Mouse (Mus musculus) spleen, postnatal 10 days (tissue): ENCODE measurements around the gene 1700020L24Rik.

Source experiments
- DNase-seq, 2 experiments: peaks; one replicate each; pipeline ENCODE4 v3.0.0; 2021 to 2022; ENCODE audit warnings: low spot score in 2 of 2

The 1700020L24Rik gene

DNA sequence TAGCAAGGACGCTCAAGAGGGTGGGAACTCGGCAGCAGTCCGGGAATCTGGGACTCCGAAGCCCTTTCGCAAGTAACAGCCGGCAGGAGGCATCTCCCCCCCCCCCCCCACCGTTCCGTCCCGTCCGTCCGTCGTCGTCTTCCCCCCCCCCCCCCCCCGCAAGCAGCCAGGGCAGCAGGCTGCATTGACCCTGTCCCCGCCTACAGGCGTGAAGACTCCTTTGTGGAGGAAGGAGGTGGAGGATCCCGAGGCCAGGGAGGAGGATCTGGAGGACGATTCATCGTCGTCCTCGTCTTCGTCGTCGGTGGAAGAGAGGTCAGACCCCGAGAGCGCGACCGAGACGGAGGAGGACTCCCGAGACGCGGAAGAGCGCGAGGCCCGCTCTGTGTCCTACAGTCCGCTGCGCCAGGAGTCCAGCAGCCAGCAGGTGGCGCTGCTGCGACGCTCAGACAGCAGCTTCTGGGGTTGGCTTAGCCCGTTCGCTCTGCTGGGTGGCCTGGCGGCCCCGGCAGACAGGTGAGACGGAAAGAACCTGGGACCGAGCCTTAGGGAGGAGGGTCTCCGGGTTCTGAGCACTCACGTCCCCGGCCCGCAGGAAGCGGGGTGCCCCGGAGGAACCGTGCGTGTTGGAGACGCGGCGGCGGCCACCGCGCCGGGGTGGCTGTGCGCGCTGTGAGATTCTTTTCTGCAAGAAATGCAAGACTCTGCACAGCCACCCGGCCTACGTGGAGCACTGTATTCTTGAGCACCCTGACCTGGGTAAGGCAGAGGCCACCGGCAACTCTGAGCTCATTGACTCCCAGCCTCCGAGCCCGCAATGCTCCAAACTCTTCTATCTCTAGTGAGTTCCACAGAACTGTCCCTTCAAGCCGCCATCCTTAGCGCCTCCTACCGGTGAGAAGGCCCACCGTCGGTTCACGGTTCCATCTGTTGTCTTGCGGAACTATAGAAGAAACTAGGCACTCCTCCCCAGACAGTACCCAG is 2.9 kb downstream of the 1700020L24Rik start:
- peak; percentile 86 to 91 for DNase-seq

DNA sequence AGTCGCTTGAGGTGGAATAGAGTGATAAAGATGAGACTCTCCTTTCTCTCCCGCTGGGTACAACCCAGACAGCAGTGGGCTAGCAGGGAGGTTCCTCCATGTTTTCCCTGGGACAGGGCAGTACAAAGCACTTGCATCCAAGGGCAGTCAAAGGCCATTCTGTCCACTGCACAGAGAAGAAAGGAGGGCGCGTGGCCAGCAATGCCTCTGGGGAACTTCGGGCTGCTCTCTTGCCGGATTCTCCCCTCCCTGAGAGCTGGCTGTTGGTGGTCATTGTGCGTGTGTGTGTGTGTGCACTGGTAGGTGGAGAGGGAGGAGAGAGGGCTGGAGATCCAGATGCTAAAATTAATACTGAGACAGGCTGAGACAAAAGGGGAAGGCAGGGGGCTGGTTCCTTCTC is 3.8 kb downstream of the 1700020L24Rik start:
- no peak for DNase-seq

DNA sequence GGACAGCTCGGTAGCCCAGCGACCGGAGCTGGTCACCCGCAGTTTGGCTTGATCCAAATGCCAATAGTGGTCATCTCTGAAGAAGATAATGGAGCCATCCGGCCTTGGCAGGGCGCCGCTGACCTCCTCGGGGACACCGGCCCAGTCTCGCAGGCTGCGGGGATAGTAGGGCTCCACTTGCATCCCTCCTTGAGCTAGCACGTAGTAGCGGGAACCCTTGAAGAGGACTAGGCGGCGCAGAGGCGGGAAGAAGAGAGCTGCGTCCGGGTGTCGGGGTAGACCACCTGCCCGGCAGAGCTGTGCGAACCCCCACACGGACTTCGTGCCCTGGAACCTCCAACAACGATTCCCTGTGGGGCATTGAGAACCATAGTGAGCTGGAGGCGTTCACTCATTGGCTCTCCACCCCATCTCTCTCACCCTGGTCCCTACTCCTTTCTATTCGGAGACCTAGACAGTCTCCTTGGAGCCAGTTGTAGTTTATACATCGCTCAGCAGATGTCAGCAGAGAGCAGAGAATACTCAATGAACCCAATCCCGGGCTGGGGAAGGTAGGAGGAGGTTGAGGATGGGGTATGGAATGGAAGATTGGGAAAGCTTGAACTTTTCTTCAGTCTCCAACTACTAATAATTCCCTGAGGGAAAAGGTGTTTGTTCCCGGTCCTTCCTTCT is 5.3 kb downstream of the 1700020L24Rik start:
- DNase-seq, result peak; percentile 56 to 71

DNA sequence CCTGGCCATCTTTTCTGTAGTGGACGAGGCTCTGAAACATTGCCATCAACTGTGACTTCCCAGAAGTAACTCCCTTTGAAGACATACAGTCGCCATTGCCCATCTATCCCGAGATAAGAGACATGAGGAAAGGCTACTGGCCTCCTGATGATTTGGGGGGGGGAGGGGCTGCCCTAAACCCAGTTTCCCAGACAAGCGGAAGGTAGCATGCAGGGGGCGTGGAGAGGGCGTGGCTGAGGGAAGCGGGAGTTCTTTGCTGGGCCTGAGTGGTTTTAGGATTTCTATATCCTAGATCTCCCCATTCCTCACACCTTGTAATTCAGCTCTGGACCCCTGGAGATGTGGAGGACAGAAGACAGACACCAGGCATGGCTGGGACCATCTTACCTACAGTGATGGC is 6.3 kb downstream of the 1700020L24Rik start:
- no peak for DNase-seq

DNA sequence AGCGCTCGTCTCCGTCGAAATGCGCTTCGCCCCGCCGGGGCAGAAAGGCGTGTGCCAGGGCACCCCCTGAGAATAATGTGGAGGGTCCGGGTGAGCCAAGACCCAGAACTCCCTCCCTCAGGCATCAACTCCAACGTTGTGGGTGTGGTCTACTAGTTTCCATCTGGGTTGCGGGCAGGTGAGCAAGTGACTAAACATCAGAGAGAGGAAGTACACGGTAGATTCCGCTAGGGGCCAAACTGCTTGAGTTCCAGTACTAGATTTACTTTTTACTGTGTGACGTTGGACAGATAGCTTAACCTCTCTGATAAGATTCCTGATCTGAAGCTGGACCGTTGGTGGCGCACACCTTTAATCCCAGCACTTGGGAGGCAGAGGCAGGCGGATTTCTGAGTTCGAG is 7.5 kb downstream of the 1700020L24Rik start:
- DNase-seq, result no peak

DNA sequence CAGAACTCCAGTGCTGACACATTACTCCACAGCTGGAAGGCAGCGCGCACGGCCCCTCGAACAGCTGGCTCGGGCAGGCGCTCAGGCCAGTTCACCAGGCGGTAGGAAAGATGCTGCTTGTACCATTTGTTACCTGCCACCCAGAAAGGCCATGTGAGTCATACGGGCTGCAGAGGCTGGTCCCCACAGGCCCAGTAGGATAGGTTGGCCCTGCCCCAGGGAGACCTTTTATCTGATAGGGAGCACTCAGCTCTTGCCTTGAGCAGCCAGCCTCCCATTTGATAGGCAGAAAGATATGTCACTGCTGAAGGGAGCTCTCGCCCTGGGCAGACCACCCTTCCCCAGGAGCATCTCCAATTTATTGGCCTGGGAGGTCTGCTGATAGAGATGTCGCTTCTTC is 10.1 kb downstream of the 1700020L24Rik start:
- DNase-seq, result no peak

DNA sequence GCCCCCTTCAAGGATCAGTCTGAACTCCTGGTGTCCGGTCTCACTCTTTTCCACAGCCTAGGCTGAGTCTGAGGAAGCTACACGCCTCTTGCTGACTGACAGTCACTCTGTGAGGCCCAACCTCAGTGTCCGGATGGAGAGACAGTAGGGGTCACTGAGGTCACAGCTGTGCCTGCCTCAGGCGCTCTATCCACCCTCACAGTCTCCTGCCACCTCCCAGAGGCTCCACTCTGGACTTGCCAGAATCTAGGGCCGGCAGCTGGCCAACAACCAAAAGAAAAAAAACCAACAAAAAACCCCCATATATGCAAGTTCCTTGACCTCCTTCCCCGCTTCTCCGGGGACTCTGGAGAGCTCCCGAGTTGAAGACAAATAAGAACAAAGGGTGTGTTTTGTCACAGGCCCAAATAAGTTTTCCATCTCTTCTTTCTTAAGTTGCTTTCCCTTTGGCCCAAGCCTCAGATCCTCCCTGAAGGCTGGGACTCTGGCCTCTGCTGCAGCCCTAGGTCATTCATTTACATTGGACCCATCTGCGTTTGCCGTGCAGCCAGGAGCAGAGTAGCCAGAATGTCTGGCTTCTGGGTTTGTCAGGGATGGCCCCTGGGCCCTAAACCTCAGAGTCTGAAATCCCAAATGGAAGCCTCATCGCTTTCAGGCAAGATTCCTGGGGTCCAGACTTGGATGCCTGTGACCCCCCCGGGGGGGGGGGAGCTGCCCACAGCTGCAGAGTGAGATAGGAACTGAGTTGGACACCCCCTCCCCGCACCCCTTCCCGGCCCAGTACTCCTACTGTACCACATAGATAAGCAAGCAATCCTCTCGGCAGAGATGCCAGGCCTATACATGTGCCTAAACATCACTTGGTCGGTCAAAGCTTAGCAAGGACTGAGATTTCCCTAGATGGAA is 10.8 kb downstream of the 1700020L24Rik start:
- DNase-seq, result no peak

DNA sequence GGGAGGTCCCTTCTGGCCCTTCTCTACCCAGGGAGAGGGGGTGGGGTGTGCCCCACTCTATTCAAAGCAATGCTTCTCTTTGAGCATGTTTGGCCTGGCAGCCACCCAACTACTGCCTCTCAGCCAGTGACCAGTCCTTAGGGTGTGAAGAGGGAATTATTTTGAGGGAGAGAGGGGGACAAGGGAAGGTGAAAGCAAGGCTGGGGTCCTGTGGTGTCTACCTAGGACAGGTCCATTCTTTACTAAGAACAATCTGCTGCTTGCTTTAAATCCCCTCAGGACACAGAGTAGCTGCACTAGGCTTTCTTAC is 11.4 kb downstream of the 1700020L24Rik start:
- no peak for DNase-seq

DNA sequence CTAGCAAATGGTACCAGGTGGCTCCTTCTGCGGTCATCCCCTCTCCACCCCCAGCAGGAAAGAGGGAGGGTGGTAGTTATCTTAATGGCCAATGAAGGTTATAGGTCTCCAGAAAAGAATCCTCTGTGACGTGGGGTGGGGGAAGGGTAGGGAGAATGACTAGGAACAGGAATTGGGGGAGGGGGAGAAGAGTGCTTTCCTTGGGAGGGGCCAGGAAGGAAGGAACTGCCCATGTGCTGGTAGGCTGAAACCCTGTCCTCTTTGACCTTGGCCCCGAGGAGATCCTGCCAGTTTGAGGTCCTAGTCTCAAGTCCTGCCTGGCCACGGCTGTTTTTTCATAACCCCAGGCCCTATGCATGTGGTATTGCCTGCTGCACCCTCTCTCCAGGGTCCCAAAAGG is 11.8 kb downstream of the 1700020L24Rik start:
- no peak for DNase-seq

DNA sequence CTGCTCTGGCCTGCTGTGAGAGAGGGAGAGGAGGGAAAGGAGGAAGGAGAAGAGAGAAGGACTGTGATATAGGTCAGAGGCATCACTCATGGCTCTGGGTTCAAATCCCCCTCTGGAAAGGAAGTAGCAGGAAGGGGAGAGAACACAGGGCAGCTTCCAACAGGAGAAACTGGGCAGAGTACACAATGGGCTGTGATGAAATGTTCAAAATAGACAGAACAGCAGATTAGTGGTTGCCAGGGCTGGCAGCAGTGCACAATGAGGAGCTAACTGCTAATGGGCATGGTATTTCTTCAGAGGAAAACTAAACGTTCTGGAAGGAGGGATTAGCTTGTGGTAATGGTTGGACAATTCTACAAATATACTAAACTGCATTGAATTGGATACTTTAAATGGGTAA is 13.1 kb downstream of the 1700020L24Rik start:
- DNase-seq, result no peak

DNA sequence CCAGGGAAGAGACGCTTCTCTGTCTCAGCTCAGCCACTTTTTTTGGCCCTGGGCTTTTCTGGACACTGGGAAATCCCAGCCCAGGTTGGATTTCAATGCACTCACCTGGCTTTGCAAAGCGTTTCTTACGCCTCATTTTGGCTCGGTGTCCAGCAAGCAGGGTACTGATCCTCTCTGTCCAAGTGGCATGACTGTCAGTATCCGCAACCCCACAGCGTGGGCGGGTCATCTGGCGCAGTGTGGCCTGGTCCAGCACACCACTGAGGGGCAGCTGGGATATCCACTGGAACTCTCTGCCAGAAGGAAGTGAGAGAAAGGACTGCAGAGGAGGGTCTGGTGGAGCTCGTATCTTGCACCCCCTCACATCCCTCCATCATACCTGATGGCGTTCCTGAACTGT is 13.8 kb downstream of the 1700020L24Rik start:
- DNase-seq, result no peak

DNA sequence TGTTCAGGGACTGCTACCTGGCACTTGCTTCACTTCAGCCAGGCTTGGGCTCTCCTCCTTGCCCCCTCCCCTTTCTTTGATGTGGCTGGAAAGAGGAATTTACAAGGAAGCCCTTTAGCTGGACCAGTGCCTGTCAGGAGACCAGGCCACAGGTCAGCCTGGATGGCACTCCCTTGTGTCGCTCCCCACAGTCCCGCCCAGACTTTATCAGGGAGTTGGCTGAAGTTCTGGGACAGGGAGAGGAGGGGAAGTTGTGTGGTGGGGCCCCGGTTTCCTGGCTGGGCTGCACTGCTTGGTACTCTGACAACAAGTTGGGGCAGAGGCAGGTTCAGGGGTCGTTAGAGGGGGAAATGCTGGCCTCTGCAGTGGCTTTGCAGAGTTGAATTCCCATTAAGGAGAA is 17.1 kb downstream of the 1700020L24Rik start:
- no peak for DNase-seq

DNA sequence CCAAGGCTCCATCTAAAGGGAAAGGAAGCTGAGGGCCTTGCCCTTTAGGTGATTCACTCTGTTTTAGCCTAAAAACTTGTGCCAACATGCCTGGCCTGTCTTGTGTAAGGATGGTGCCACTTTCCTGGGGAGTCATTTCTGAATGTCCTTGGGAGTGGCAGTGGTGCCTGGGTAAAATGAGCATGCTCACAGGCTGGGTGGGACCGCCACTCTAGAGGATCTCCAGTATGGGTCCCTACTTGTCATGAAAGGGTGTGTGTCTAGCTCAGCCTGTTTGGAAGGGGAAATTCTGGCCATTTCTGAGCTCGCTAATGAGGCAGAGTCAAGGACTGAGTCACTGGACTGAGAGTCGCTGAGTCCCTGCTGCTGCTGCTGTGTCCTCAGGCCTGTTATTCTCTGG is 18.1 kb downstream of the 1700020L24Rik start:
- DNase-seq, result no peak

DNA sequence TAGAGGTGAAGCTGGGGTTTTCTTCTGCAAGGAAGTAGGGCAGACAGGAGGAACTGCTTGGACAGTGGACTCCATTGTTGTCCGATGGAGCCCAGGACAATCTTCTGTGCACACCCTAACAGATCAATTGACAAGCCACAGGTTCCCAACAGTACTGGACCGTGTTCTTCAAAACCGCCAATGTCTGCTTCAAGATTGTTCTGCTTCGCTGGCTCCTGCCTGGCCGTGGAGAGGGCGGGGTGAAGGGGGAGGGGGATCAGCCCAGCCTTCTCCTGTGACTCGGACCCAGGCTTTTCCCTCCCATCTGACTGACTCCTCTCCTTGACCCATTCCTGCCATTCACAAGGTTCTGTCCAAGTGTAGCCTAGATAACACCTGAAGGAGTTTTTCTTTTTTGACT is 19.8 kb downstream of the 1700020L24Rik start:
- DNase-seq, result no peak

DNA sequence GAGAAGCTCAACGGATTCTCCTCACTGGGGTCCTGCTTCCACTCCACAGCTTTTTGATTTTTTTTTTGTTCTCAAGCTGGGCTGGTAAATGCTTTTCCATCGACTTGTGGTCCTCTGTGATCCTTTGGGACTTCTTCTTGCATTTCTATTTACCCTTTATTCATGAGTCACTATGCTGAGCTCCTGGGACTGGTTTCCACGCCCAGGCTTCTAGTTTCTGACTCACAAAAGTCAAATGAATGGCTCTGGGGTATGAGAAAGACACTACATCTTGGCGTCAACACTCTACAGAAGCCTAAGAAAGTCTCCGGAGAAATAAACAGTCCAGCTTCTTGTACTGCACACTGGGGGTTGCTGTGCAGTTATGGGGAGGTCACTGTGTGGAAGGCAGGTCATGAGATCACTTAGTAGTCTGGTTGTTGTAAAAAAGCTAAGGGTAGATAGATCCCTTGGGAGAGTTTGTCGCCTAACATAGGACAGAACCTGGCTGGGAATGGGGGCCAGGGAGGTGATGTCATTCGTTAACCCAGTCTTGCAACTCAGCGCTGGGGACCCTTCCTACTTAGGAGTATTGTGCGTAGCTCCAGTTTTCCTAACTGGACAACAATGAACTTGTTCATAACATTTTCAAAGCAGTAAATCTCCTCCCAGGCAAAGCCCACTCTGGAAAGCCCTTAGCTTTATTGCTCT is 20.6 kb downstream of the 1700020L24Rik start:
- DNase-seq, result no peak

DNA sequence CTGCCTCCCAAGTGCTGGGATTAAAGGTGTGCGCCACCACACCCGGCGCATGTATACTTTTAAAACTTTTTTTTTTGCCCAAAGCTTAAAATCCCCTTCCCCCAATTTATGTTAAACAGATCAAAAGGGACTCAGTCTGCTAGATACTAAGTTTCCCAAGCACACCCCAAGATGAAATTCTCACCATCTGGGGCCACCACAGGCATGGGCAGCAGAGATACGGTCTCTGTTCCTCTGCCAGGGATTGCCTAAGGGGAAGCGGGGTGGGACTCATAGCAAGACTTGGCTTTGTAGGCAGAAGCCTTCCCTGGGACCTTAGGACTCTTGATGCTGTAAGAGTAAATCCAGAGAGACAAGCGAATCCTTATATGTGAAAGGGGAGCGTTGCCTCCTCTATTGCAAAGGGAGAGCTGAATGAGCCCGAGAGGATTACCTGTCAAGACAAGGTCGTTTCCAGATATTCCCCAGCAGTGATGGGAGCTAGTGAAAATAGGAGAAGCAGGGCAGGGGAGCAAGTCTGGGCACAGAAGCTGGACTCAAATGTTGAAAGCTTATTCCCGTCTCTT is 24.1 kb downstream of the 1700020L24Rik start:
- DNase-seq, result no peak

DNA sequence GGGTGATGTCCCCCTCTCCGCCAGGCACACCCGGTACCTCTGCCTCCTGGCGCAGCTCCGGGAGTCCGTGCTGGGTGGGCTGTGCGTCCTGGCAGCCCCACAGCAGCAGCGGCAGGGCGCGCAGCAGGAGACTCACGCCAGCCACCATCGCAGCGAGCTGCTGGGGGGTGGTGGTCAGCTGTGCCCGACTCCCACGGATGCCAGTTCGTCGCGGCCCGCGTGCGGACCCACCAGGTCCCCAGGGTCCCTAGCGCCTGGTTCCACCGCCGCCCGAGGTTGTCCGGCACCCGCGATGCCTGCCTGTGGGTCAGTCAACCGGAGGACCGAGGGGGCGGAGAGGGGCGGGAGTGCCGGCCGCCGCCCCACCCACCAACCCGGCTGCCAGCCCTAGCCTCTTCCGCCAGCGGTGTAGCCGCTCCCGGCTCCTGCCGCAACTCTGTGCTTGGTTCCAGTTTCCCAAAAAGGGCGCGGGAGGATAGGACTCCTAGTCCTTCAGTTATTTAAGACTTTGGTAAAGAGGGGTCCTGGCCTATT is 25.3 kb downstream of the 1700020L24Rik start, which contains the start of gene Mmp28:
Gene Mmp28 (minus strand): TSS at position 361 of the 534 bp plus-strand sequence.
- DNase-seq, result no peak

DNA sequence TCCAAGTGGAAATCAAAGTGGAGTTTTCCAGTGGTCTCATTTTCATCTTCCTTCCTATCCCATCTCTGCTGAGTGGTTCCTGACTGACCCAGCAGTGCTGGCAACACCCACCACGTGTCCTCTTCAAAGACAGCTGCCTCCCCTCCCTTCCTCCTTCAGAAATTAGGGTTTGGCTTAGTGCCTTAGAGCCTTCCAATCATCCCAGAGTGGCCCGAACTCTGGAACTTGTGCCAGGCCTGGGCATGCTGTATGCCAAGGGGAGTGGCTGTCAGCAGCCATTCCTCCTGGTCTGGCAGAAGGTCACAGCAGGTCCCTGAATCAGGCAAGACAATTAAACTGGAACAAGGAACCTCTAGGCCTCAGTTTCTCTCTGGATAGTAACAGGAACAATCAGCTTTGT is 28.5 kb downstream of the 1700020L24Rik start:
- no peak for DNase-seq

DNA sequence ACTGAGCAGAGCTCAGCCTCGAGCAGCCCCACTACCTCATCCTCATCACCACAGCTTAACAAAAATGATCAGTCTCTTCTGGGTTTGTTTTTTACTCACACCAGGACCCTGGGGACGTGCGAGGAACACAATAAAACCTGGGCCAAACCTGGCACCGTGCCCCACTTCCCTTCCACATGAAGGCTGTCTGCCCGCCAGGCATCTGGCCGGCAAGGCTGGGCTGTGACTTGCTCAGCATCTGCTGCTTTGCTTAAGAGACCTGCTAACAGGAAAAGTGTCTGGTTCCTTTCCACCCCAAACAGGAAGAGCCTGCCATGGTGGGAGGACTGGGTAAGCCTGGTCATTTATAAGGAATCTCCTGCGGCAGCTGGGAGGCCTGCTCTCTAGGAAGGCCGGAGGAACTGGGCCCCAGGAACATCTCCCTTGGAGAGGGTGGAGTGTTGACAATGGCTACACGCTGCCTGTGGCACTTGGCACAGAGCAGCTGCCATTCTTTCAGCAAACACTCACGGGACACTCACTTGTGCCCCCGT is 29.7 kb downstream of the 1700020L24Rik start:
- no peak for DNase-seq

DNA sequence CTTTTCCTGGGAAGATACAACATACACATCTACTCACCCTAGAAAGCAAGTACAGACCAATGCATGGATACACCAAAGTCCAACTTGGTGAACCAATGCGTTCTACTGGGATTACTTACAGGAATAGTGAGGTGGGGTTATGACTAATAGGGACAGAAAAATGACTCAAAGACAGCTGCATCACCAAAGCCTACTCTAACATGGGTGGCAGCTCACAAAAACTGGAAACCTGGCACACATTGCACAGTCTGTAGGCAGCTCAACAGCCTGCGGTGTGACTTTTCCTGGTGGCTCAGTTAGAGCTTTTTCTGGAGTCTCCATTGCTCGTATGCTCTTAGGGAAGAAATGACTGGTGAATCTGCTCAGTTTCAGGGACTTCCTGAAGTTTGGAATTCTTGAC is 31.3 kb downstream of the 1700020L24Rik start:
- DNase-seq, result no peak

DNA sequence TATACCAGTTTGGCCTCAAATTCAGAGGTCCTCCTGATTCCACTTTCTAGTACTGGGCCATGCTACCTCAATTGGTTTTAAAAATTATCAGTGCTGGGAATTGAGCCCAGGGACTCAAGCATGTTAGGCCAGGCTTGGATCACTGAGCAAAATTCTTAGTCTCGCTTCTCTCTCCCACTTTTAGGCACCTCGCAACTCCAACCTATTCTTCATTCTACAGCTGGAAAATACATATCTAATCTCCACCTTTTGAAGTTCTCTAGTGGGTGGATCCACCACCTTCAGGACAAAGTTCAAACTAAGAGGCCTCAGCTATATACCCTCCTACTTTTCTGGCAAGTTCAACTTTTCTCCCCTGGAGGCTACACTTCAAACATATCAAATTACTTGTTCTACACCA is 34.3 kb downstream of the 1700020L24Rik start:
- DNase-seq, result peak in 1 of 2 experiments; percentile 7
